ENCODE assay signal across 16 mouse cellular contexts in the genomic region with DNA sequence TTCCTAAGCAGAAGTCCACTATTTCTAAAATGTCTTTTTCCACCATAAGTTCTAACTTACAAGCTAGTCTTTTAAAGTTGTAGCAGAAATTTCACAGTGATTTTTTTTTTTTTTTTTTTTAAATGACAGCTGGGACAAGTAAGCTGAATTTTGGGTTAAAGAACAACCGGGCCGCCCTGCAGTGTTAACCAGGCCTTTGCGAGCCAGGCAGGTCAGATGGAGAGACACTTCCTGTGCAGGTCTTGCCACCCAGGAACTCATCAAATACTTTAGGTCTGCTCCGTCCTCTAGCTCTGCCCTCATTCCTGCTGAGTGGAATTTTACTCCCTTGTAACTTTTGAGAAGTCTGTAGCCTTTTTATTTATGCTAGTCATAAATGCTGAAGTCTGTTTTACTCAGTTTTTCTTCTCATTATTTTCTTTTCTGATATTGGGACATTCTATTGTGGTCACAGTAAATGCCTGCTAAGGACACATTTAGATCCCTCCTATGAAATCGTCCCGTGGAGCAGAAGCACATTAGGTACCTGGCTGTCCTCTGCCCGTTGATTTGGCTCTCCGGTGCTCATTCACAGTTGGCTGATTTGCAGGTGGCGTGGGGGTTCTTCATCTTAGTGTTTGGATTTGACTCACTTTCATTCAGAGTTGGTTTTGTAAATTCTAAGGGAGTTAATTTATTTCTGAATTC. TPM values are rescaled to one million over a fixed set of nuclear protein-coding genes. Genes with fewer than 3 reads are reported as not detected.
DNase-seq lines count a peak whose midpoint lies in the region; TF ChIP-seq lines count a peak whose summit lies in the region.
"Had no signal": no experiment of that assay in that cellular context is flagged by ENCODE, and none has a peak within 500 bp of the region (broad histone marks: within the 10 kb centered on the region; RNA-seq: fewer than 3 reads in every experiment).

No protein-coding gene starts in this region.

- intact Hi-C loops in left cerebral cortex, adult 2 months (cut with DNase I), result no loop called here

- no peak overlapping the region for H3K4me3 ChIP-seq in left cerebral cortex, adult 2 months
- H3K4me3 ChIP-seq: embryonic facial prominence, embryonic 12.5 days; heart, embryonic 13.5 days; limb, embryonic 13.5 days had no signal

- DNase-seq in left cerebral cortex, adult 2 months (ENCODE audit: extremely low spot score in 1 of 2, low spot score in 2 of 2), result no peak
- DNase-seq in left cerebral cortex, adult 11 months (ENCODE audit: low spot score), result no peak
- DNase-seq in cerebellum, adult 8-10 months, result peak; percentile 30
- peak; percentile 70 for DNase-seq in kidney, adult 8-10 months
- peak; percentile 36 to 39 for DNase-seq in kidney, postnatal 4 days
- no peak for DNase-seq in right cerebral cortex, postnatal 14 days
- no peak for DNase-seq in urinary bladder, postnatal 25 days (ENCODE audit: low spot score)
- DNase-seq: forebrain, postnatal 0 days; heart, adult 11 months; heart, postnatal 36 days had no signal

- TF ChIP-seq CTCF in left cerebral cortex, adult 2 months (IDR thresholded peaks at IDR 0.05), result no peak

- peak overlapping the region; percentile 78; the same call in 1 of the 2 replicates for H3K27ac ChIP-seq in left cerebral cortex, adult 2 months
- H3K27ac ChIP-seq: embryonic facial prominence, embryonic 12.5 days; heart, embryonic 13.5 days; limb, embryonic 13.5 days; liver, embryonic 14.5 days had no signal

RNA-seq across cellular contexts. Expression of a gene that starts 29.5 kb away (rescaled TPM):
- total RNA-seq in left cerebral cortex, adult 2 months (2021), result 10 to 100 TPM; 95.9 to 98.5 TPM

RNA-seq across cellular contexts. Expression of a gene that starts 40.8 kb away (rescaled TPM):
- total RNA-seq in left cerebral cortex, adult 2 months (2021), result 100 to 1,000 TPM; 200 to 236 TPM
- total RNA-seq: common myeloid progenitor, adult 5-6 weeks; G1E had no signal

Comparison
In these comparisons a context has a peak if more than half of its experiments do, and no peak if none do; other contexts are left out.
1. DNase-seq: peak in cerebellum, adult 8-10 months (single experiment), kidney, adult 8-10 months (2 of 2) and kidney, postnatal 4 days (2 of 2); none in left cerebral cortex, adult 2 months (0 of 2), left cerebral cortex, adult 11 months (single experiment), right cerebral cortex, postnatal 14 days (single experiment) and urinary bladder, postnatal 25 days (single experiment).